Mouse (Mus musculus) lung, postnatal 36 days (tissue): ENCODE data around the gene Olfr1250.
"Not testable (repeated sequence)": the region's sequence is repeated elsewhere in the genome, so short reads cannot be mapped to it uniquely, and the experiment has no call there.

Experiments used
- DNase-seq: peaks from one replicate; pipeline ENCODE4 v3.0.0; 2022; ENCODE audit warnings: mixed read lengths

Gene Olfr1250

GRCm38 (mm10) chr2:89661367-89661766, at the start of gene Olfr1250:
TSS of gene Olfr1250 (minus strand) at chr2:89661467.
- no peak for DNase-seq

- no peak for DNase-seq
Measured at GRCm38 (mm10) chr2:89691980-89692379, 30.7 kb upstream of the Olfr1250 start.

GRCm38 (mm10) chr2:89671836-89672235, 10.6 kb upstream of the Olfr1250 start, which contains the start of gene Olfr1251:
TSS of gene Olfr1251 (minus strand) at chr2:89671936.
- DNase-seq = no peak

- DNase-seq = no peak
Measured at GRCm38 (mm10) chr2:89634883-89635282, 26.4 kb downstream of the Olfr1250 start, which contains the start of gene Olfr1249. TSS of gene Olfr1249 (minus strand) at chr2:89634983.

GRCm38 (mm10) chr2:89618145-89618544, 43.1 kb downstream of the Olfr1250 start, which contains the start of gene Olfr1248:
TSS of gene Olfr1248 (minus strand) at chr2:89618245.
- DNase-seq = not testable (repeated sequence)

GRCm38 (mm10) chr2:89614030-89614429, 47.2 kb downstream of the Olfr1250 start, which contains the start of gene Olfr1247:
TSS of gene Olfr1247 (minus strand) at chr2:89614130.
- no peak for DNase-seq
